Mouse (Mus musculus) thymus, postnatal 14 days (tissue): ENCODE results near the gene Man1a2.

Experiments
- DNase-seq: peaks from one replicate; pipeline ENCODE4 v3.0.0; 2021

Gene Man1a2

DNA sequence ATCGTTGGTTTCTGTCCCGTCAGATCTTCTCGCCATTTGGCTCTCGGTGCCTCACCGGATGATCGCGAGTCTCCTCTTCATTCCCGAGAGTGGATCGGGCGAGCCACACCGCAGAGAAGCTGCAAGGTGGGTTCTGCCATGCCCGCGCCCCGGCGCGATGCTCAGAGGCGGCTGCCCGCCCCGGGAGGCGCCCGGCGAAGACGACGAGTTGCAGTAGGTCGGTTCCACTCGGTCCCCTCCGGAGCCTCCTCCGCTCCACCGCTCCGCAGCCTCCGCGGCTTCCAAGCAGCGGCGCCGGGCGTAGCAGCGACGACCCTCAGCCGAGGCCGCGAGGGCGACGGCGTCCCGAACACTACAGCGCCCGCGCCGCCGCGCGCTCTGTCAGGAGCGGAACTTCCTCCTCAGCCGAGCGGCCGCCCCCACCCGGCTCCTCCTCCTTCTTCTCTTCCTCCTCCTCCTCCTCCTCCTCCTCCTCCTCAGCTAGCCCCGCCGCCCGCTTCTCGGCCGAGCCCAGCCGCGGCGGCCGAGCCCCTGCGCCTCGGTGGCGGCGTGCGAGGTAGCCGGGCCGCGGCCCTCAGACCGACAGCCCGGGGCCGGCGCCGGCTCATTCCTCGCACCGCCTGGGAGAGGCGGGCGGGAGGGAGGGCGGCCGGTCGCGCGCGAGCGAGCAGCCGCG is at the start of gene Man1a2:
Gene Man1a2 (minus strand): TSS at position 417 of the 676 bp plus-strand sequence.
- peak; percentile 95 for DNase-seq

DNA sequence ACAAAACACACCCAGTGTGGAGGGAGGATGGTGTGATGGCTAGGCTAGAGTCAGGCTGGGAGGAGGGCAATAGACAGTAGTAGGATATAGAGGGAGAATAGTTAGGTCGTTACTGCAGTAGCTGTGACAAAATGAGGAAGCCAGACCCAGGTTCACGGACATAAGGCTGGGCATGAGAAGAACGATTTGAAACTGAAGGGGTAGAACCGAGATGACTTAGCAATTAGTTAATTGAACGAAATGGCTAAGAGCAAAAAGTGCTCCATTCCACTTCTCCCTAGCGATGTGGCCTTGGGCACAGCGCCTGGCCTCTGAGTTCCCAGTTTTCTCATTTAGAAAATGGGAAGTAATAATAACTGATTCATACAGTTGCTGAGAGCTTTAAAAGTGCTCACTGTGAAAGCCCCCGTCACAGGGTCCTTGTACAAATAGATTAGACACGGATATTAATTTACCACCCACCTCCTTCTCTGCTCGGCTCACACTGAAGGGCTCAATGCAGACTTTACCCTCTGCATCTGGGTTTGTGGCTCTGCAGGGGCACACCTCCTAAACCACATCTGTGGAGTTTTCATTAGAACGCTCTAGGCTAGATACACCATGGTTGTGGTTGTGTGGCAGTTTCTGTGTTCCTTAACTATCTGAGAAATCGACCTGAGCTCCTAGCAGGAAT is 49.3 kb upstream of the Man1a2 start:
- DNase-seq = no peak

GRCm38 (mm10) chr3:100731896-100732295 is 46.6 kb upstream of the Man1a2 start:
- DNase-seq = no peak

DNA sequence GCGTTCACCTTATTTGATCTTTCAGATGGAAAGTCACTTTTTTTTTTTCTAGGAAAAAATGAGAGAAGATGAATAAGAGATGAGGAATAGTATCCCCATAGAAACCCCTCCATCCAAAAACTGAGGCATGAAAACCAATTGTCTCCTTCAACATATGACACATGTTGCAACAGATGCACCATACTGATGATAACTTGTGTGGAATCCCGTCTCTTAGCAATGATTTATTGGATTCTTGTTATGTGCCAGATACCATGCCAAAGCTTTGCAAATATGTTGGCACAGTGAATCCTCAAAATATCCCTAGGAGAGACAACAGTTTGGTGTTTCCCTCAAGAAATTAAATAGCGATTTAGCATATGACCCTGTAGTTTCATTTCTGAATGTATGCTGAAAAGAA is 46.0 kb upstream of the Man1a2 start:
- DNase-seq = no peak

DNA sequence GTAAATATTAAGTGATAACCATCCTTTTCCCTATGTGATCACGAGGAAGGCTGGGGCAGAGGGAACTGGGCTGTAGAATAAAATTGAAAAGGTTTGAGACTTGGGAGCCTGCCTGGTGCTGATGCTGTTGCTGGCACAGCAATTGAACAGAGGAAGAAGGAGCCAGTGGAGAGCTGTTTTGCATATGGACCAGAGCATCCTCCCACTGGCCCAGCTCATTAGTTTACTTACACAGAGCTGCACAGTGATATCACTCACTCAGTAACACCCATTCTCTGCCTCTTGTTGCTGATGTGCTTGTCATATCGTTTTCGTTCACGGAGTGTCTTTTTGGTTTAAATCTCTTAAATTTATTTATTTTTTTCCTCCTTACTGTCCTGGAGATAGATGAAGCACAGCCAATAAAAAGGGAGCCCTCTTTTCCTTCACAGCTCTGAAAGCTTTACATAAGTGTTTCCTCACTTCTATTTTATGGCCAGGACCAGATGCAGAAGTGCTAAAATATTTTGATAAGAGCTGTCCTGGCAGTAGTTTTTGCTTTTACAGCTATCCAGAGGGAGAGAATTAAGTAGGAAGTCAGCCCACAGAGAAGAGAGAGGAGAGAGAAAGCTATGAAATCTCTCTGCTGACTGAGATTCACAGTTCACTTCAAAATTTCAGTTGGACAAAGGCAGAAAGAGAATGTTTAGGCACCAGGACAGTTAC is 42.9 kb upstream of the Man1a2 start:
- no peak for DNase-seq

- DNase-seq = no peak
Measured at GRCm38 (mm10) chr3:100725960-100726674, 40.8 kb upstream of the Man1a2 start.

- no peak for DNase-seq
Measured at GRCm38 (mm10) chr3:100720786-100721300, 35.5 kb upstream of the Man1a2 start.

DNA sequence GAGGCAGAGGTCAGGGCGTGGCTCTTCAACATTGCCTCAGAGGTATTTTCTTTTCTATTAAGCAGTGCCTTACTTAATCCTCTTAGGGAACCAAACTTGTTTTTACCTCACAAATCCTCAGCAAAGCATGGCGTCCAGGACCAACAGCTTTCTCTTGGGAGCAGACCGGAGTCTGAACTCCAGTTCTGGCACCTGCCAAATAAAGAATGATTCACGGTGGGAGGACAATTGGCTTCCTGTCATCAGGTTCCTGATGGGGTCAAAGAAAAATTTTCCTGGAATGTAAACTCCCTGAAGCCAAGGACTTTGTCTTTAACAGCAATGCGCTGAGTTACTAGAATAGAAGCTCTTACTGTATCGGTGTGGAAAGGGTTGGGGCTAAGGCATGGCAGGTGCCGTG is 30.9 kb upstream of the Man1a2 start:
- no peak for DNase-seq

- no peak for DNase-seq
Measured at GRCm38 (mm10) chr3:100715367-100715766, 30.1 kb upstream of the Man1a2 start.

- no peak for DNase-seq
Measured at GRCm38 (mm10) chr3:100713142-100714005, 28.1 kb upstream of the Man1a2 start.

- no peak for DNase-seq
Measured at GRCm38 (mm10) chr3:100712140-100712539, 26.8 kb upstream of the Man1a2 start.

DNA sequence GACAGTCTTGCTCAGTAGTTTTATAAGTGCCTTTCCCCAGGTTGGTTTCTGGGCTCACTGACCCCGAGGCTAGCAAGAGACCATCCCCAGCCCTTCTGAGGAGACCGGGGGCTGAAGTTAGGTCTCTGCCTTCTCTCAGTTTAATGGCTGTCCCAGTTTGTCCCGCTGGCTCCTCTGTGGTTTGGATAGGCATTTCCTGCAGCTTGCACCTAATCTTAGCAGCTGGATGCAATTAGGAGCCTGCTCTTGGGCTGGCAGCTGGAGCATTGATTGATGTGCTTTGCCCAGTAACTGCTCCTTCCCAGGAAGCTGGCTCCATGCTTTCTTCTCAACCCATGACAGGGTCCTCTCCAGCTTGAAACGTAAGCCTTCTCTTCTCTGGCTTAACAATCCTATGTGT is 26.2 kb upstream of the Man1a2 start:
- DNase-seq = no peak

GRCm38 (mm10) chr3:100707117-100707516 is 21.8 kb upstream of the Man1a2 start:
- no peak for DNase-seq

GRCm38 (mm10) chr3:100705128-100705667 is 19.9 kb upstream of the Man1a2 start:
- no peak for DNase-seq

DNA sequence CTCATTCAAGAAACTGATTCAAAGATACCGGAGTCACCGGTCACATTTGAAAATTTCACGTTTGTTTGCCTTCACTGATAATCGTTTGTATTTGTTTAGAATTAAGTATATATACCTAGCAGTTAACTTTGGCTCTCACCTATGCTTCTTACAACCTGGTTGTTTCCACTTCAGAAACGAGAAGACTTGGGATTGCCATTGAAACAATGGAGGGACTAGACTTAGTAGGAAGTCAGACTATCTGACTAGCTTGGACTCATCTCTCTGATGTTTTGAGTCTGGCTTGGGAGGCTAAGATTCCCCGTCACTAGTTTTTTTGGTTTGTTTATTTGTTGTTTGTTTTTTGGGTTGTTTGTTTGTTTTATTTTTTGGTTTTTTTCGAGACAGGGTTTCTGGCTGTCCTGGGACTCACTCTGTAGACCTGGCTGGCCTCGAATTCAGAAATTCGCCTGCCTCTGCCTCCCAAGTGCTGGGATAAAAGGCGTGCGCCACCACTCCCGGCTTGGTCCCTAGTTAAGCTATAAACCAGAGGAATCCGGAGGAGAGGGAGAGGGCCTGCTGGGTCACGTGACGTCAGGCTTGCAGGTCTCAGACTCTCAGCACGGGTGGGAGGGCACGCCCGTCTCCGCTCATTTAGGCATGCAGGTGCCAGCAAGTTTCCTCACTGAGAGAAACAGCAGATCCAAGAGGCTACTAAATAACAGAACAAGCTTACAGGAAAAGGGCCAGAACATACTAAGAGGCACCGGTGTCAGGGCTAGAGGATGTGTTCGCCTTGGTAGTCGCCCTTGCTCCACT is 18.7 kb upstream of the Man1a2 start:
- no peak for DNase-seq

DNA sequence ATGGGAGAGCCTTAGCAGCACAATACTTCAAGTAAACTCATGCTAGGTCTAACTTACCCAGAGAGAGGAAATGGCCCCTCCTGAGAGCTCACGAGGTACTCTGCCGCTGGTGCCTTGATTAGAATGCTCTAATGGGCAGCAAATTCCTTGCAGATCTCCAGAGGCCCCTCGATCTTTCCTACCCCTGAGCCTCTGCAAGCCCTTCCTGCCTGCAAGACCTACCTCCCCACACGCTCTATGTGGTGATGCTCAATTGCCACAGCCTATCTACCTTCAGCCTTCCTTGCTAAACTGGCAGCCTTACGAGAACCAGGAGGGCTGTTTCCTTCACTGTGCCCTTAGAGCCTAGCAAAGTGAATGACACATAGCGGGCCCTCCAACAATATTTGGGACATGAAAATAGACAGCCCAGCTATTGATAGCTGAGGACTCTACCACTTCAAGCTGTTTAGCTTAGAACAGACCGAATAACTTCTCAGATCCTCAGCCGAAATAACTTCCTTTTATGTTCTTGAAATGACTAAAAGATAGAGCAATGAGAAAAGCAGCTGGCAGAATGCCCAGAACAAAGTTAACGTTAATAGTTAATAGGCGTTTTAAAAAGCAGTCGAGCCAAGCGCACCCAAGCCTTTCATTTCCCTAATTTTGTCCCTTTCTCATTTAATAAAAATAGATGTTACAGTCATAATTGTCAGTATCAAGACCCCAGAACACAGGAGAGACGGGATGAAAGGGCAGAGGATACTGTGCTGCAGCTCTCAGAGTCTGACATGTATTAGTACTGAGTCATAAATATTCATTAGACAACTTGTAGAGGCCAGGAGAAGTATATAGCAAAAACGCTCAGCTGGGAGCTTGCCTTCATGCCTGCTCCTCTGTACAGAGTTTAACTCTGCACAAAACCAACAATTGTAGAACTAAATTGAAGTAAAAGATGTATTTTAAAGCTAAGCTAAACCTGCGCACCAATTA is 17.9 kb upstream of the Man1a2 start:
- DNase-seq = no peak

GRCm38 (mm10) chr3:100688747-100689146 is 3.4 kb upstream of the Man1a2 start:
- DNase-seq = no peak

DNA sequence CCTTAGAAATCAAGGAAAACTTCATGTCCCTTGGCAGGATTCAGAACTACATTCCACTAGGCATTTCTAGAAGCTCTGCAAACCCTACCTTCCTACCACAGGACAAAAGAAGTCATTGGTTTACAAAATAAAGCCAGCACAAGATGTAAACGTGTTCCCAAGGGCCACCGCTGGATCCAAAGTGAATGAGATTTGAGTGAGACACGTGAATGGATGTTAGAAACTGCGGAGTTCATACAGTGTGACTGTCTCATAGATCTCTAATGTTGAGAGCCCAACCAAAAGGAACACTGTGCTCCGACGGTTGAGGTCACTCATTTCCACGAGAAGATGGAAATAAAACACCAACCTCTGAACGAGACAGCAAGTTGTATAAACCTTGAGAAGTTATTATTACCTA is 1.5 kb upstream of the Man1a2 start:
- DNase-seq = no peak

- peak; percentile 77 for DNase-seq
Measured at GRCm38 (mm10) chr3:100685763-100686370, 564 bp upstream of the Man1a2 start.
